Mouse (Mus musculus) erythroblast, embryonic 14.5 days (primary cell): ENCODE measurements around the gene Ano1.

Source experiments
- GATA1 ChIP-seq: IDR thresholded peaks from 2 replicates; pipeline ENCODE4 v1.6.1; 2012; ENCODE audit warnings: low read length, inconsistent platforms, mixed read lengths
- TAL1 ChIP-seq: IDR thresholded peaks from 3 replicates; pipeline ENCODE4 v1.6.1; 2012; ENCODE audit warnings: low read length, inconsistent platforms, mixed read lengths

- TF ChIP-seq TAL1, result no peak; the same call in 2 of the 3 replicates
- TF ChIP-seq GATA1, result no peak
Measured at GRCm38 (mm10) chr7:144747756-144748155, 4.0 kb downstream of the Ano1 start.
